ENCODE assay signal across 8 mouse cellular contexts in the genomic region with DNA sequence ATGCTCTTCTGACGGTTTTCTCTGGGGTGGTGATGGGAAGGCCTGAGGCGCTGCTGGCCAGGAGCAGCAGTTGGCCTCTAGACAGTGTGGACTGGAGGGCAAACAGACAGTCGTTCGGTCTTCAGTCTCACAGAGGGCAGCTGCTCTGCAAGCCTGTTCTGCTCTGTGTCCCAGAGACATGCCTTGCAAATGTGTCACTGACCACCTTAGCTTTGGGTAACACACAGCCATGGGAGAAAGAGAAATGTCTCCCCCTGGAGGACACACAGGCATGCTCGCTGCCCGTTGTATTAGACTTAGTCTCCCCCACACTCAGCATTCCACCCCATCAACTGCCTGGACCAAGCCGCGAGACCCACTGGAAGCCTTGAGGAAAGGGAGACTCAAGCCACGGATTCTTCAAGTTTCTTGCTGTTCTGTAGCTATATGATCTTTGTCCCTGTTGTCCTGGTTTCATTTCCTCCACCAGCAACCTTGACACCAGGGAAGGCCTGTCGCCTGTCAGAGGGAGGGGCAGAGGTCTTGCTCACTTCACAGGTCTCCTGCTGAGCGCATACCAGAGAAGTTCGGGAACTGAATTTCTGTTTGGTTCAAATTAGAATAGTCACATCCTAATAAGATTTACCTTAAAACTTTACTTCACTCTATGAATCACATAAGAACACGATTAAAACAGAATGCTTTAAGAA.
DNase-seq lines count a peak whose midpoint lies in the region; ATAC-seq and TF ChIP-seq lines count a peak whose summit lies in the region.

No protein-coding gene starts in this region.

- peak; percentile 95 for TF ChIP-seq CTCF in lung, embryonic 14.5 days (IDR thresholded peaks at IDR 0.05; ENCODE audit: low read depth)

- ATAC-seq in cerebellum, adult (ENCODE audit: insufficient number of reproducible peaks, low FRiP score, low TSS enrichment) = peak; percentile 31; the same call in 1 of the 2 replicates
- ATAC-seq in forebrain, embryonic 14.5 days = peak; percentile 73; the same call in 1 of the 2 replicates
- ATAC-seq in lung, embryonic 14.5 days (ENCODE audit: insufficient read depth) = peak; percentile 93

- H3K9ac ChIP-seq in ES-E14 (ENCODE audit: insufficient read depth, low read depth, low read length, poor library complexity, severe bottlenecking) = no peak overlapping the region
- H3K9ac ChIP-seq in forebrain, embryonic 14.5 days (ENCODE audit: low read length) = no peak overlapping the region
- H3K9ac ChIP-seq in lung, embryonic 14.5 days = no peak overlapping the region

- H3K4me3 ChIP-seq in ES-E14 (ENCODE audit: insufficient read depth in 1 of 2, low read depth in 1 of 2, low read length in 2 of 2, poor library complexity in 1 of 2, severe bottlenecking in 1 of 2) = no peak overlapping the region
- no peak overlapping the region for H3K4me3 ChIP-seq in forebrain, embryonic 14.5 days (ENCODE audit: low read depth, low read length)
- H3K4me3 ChIP-seq in lung, embryonic 14.5 days (ENCODE audit: low read depth, low read length) = no peak overlapping the region

- H3K36me3 ChIP-seq in ES-E14 (ENCODE audit: control insufficient read depth, insufficient read depth, low read length, poor library complexity, severe bottlenecking) = no peaks in the 10 kb centered on the region
- H3K36me3 ChIP-seq in forebrain, embryonic 14.5 days (ENCODE audit: control insufficient read depth, insufficient read depth, low read length) = no peaks in the 10 kb centered on the region
- no peaks in the 10 kb centered on the region for H3K36me3 ChIP-seq in lung, embryonic 14.5 days (ENCODE audit: insufficient read depth)

- WGBS in forebrain, embryonic 14.5 days = 30% methylated on average over 13 of the region's 13 CpGs
- WGBS in lung, embryonic 14.5 days = 19% methylated on average over 13 of the region's 13 CpGs

- in situ Hi-C loops in ES-E14 (cut with MboI; ENCODE audit: low sequenced_read_pairs in 2 of 2, unreplicated experiment in 2 of 2) = no loop called here

- 0 out of 4 replicates have a peak, but pooled peaks cover 0 to 2% of the 10 kb centered on the region in 2 experiments for H3K4me1 ChIP-seq in ES-E14 (ENCODE audit: control insufficient read depth in 2 of 2, insufficient read depth in 2 of 2, low read length in 2 of 2, poor library complexity in 1 of 2)
- H3K4me1 ChIP-seq in forebrain, embryonic 14.5 days (ENCODE audit: control insufficient read depth, insufficient read depth, low read length) = no peaks in the 10 kb centered on the region
- H3K4me1 ChIP-seq in lung, embryonic 14.5 days (ENCODE audit: insufficient read depth) = no peaks in the 10 kb centered on the region

- H3K27ac ChIP-seq in ES-E14 (ENCODE audit: insufficient read depth, low read depth, low read length, poor library complexity, severe bottlenecking) = no peak overlapping the region
- H3K27ac ChIP-seq in forebrain, embryonic 14.5 days (ENCODE audit: low read depth, low read length) = no peak overlapping the region
- H3K27ac ChIP-seq in lung, embryonic 14.5 days (ENCODE audit: low read depth) = peak overlapping the region; percentile 91

- no peaks in the 10 kb centered on the region for H3K9me3 ChIP-seq in ES-E14 (ENCODE audit: control insufficient read depth, insufficient read depth, low read depth, low read length)
- H3K9me3 ChIP-seq in forebrain, embryonic 14.5 days (replicated peaks; ENCODE audit: control insufficient read depth, low read length) = no peaks in the 10 kb centered on the region
- H3K9me3 ChIP-seq in lung, embryonic 14.5 days (ENCODE audit: low read depth, low read length) = no peaks in the 10 kb centered on the region

- peak; percentile 55 for DNase-seq in ES-E14 (ENCODE audit: low read depth, low spot score)
- DNase-seq in forebrain, embryonic 14.5 days (ENCODE audit: low spot score) = peak; percentile 86
- peak; percentile 60 to 65 for DNase-seq in heart, postnatal 36 days
- DNase-seq in layer of hippocampus, adult 18-20 months (ENCODE audit: low spot score in 2 of 2) = peak; percentile 41 to 78
- peak; percentile 93 for DNase-seq in lung, embryonic 14.5 days
- peak; percentile 60 for DNase-seq in ovary, postnatal 36 days (ENCODE audit: low spot score)
- peak; percentile 86 for DNase-seq in thymus, postnatal 14 days

- 0 out of 2 replicates have a peak, but pooled peaks cover 4% of the 10 kb centered on the region for H3K27me3 ChIP-seq in forebrain, embryonic 14.5 days (replicated peaks; ENCODE audit: control insufficient read depth, insufficient read depth, low read length)
- no peaks in the 10 kb centered on the region for H3K27me3 ChIP-seq in lung, embryonic 14.5 days (ENCODE audit: insufficient read depth, low read length)

- H3K4me2 ChIP-seq in forebrain, embryonic 14.5 days (ENCODE audit: low read length) = no peak overlapping the region
- peak overlapping the region; percentile 35 for H3K4me2 ChIP-seq in lung, embryonic 14.5 days

- intact Hi-C loops in heart, postnatal 36 days (cut with DNase I) = loop anchor here (1.0 kb wide), 3 partner anchors 161 to 728 kb away; no protein-coding TSS in a partner anchor

TF ChIP-seq in ES-E14, 5 proteins besides CTCF, POLR2A, EP300 and RAD21:
- TF ChIP-seq HCFC1 (IDR thresholded peaks at IDR 0.05; ENCODE audit: borderline replicate concordance, insufficient read depth, low read length) = no peak
- no peak for TF ChIP-seq CHD2 (IDR thresholded peaks at IDR 0.05; ENCODE audit: low read depth, low read length)
- no peak for TF ChIP-seq MAFK (IDR thresholded peaks at IDR 0.05; ENCODE audit: insufficient read depth, low read depth, low read length)
- TF ChIP-seq ZNF384 (IDR thresholded peaks at IDR 0.05; ENCODE audit: low read depth, low read length) = no peak
- peak; percentile 83 for TF ChIP-seq ZC3H11A (IDR thresholded peaks at IDR 0.05; ENCODE audit: borderline replicate concordance, low read depth, low read length)

Comparison
In these comparisons a context has a peak if more than half of its experiments do, and no peak if none do; other contexts are left out.
1. ATAC-seq: peak in every context shown above with its lines; median percentile 93 in lung, embryonic 14.5 days; 73 in forebrain, embryonic 14.5 days; 31 in cerebellum, adult.